Mouse (Mus musculus) erythroblast, embryonic 14.5 days (primary cell): ENCODE measurements around the gene Uap1l1. TPM values are rescaled to one million over a fixed set of nuclear protein-coding genes. Genes with fewer than 3 reads are reported as not detected.

Experiments
- H3K27me3 ChIP-seq: 2 replicates; pipeline ENCODE4 v1.6.1; 2012; ENCODE audit warnings: inconsistent platforms; ENCODE audit not compliant: control insufficient read depth
- H3K36me3 ChIP-seq: 2 replicates; pipeline ENCODE4 v1.6.1; 2012; ENCODE audit warnings: mild to moderate bottlenecking, inconsistent platforms; ENCODE audit not compliant: control insufficient read depth
- H3K4me1 ChIP-seq: 2 replicates; pipeline ENCODE4 v1.6.1; 2012; ENCODE audit warnings: inconsistent platforms; ENCODE audit not compliant: control insufficient read depth
- H3K4me3 ChIP-seq: replicated peaks from 2 replicates; pipeline ENCODE3; 2012; ENCODE audit warnings: moderate library complexity, mild to moderate bottlenecking, inconsistent platforms
- H3K9me3 ChIP-seq: 2 replicates; pipeline ENCODE4 v1.6.1; 2012; ENCODE audit warnings: low read length, inconsistent platforms, mixed read lengths; ENCODE audit not compliant: control insufficient read depth
- GATA1 ChIP-seq: IDR thresholded peaks from 2 replicates; pipeline ENCODE4 v1.6.1; 2012; ENCODE audit warnings: low read length, inconsistent platforms, mixed read lengths
- TAL1 ChIP-seq: IDR thresholded peaks from 3 replicates; pipeline ENCODE4 v1.6.1; 2012; ENCODE audit warnings: low read length, inconsistent platforms, mixed read lengths
- polyA plus RNA-seq: library from polyadenylated mRNA; stranded (reverse); fragments of >175 nt; gene quantifications from 2 replicates; pipeline ENCODE4 v1.2.3, GENCODE M21; 2012

The Uap1l1 gene
- polyA plus RNA-seq, 1 experiment = 0.17 TPM

DNA sequence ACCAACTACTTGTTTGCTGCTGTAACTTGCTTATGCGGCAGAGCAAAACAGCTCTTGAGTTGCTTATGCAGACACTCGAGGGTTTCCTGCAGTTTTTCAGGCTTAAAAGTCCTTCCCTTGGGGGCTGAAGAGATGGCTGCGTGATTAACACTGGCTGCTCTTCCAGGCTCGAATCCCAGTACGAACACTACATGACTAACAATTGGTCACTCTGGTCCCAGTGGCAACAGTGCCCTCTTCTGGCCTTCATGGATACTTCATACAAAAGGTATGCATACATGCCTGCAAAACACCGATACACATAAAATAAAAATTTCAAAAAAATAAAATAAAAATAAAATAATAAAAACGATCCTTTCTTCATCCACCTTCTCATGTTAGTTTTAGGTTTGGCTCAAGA, 37.0 kb downstream of the Uap1l1 start:
- TF ChIP-seq GATA1 (no peak), TAL1 (no peak)
- peaks cover 17% of the 10 kb centered on the region for H3K27me3 ChIP-seq
- H3K4me1 ChIP-seq = peaks cover 18% of the 10 kb centered on the region
- H3K4me3 ChIP-seq = no peak overlapping the region
- H3K36me3 ChIP-seq = peaks cover 1% of the 10 kb centered on the region
- no peaks in the 10 kb centered on the region for H3K9me3 ChIP-seq

DNA sequence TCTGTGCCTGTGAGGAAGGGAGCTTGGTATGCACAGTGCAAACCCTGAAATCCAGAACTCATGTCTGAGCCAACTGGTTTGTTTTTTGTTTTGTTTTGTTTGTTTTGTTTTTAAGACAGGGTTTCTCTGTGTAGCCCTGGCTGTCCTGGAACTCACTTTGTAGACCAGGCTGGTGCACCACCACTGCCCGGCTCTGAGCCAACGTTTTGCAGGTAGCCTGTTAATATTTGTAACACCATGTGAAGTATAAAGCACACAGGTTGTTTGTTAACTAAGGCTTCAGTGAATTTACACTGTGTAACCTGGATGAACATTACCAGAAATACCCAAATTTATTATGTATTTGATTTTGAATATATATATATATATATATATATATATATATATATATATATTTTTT, 39.4 kb downstream of the Uap1l1 start:
- Histone ChIP-seq H3K4me3 (no peak overlapping the region), H3K4me1 (no peaks in the 10 kb centered on the region; the same call in 1 of the 2 replicates), H3K36me3 (no peaks in the 10 kb centered on the region), H3K9me3 (no peaks in the 10 kb centered on the region), H3K27me3 (peaks cover 31% of the 10 kb centered on the region)
- TF ChIP-seq TAL1 (no peak), GATA1 (no peak)

DNA sequence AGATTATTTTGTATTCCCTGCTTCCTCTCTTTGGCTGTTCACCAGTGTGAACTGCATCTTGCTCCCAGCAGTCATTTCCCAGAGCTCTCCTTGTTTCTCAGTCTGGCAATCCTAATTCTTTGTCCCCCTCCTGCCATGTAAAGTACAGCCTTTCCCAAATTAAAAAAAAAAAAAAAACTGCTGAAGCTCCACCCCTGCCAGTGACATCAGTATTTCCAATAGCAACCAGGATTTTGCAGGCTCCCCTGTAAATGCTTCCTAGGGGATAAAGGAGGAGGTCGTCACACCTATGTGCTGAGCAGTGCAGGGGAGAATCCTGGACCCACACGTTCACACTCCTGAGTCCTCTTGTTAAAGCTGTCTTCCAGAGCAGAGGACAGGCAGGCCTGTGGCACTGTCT, 45.4 kb downstream of the Uap1l1 start:
- Histone ChIP-seq H3K27me3 (peaks cover 75% of the 10 kb centered on the region), H3K9me3 (no peaks in the 10 kb centered on the region; the same call in 1 of the 2 replicates), H3K4me1 (peaks cover 9% of the 10 kb centered on the region), H3K4me3 (no peak overlapping the region), H3K36me3 (no peaks in the 10 kb centered on the region)
- no peak for TF ChIP-seq TAL1
- no peak for TF ChIP-seq GATA1

DNA sequence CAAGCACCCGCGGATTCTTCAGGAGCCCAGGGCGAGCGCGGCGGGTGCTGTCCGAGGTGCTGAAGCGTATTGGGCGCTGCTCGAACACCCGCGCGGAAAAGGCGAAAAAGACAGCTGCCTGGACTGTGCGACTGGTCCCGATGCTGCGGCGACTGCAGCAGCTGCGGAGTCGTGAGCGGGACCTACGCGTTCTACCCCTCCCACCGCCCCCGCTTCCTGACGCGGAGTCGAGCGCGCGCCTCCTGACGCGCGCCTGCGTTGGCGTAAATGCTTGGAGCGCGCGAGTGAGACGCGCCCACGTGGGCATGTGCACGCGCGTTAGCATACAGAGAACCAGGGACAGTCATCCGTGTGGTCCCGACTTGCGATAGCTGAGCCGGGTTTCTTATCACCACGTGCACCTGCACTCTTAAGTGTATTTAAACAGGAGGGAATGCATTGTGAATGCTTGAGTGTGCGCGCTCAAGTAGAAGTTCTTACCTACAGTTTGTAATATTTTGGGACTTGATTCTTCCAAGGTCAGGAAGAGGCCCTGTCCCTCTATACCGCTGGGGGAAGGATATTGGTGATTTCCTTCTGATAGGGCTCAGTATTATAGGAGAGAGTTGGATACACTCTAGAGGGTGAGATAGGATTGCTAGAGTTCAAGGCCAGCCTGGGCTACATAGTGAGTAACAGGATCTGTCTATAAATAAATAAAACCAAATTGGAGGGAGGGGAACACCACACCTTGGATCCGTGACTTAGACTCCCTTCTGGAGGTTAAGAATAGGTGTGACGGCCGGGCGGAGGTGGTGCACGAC, 46.3 kb downstream of the Uap1l1 start, which contains the start of gene Grin1:
Grin1 (minus strand) TSS at position 217 of the 803 bp plus-strand sequence.
- no peaks in the 10 kb centered on the region for H3K36me3 ChIP-seq
- TF ChIP-seq TAL1 (no peak), GATA1 (no peak)
- H3K4me3 ChIP-seq = no peak within 1 kb of the TSS
- H3K4me1 ChIP-seq = peaks cover 9% of the 10 kb centered on the region
- H3K27me3 ChIP-seq = peaks cover 74% of the 10 kb centered on the region
- H3K9me3 ChIP-seq = no peaks in the 10 kb centered on the region; the same call in 1 of the 2 replicates

DNA sequence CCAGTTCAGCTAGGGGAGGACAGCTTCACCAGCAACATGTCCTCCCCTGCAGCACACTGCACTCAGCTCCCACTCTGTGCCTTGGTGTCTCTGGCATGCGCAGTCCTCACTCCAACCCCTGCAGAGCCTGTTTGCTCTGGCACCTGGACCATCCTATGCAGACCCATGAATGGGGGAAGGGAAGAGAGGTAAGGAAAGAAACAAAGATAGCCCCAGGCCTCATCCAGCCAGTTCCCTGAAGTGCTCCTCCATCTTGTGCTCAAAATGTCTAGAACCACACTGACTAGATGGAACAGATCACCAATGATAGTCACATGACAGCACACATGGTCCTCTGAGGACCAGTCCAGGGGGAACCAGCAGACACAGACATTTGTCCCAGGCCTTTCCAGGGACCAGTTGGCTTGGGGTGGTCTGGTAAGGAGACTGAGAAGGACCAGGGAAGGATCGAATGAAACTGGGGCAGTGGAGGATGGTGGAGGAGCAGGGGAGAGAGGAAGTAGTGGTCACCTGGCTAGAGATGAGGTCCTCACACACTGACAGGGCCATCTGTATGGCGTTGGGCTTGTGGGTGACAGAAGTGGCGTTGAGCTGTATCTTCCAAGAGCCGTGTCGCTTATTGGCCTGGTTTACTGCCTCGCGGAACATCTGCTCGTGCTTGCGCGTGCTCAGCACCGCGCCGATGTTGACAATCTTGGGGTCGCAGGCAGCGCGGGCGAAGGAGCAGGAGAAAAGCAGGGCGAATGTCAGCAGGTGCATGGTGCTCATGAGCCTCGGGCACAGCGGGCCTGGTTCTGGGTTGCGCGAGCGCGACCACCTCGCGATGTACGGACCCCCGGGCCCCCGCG, 47.1 kb downstream of the Uap1l1 start:
- H3K9me3 ChIP-seq = no peaks in the 10 kb centered on the region; the same call in 1 of the 2 replicates
- peaks cover 77% of the 10 kb centered on the region for H3K27me3 ChIP-seq
- H3K36me3 ChIP-seq = no peaks in the 10 kb centered on the region
- TF ChIP-seq TAL1 (no peak), GATA1 (no peak)
- H3K4me1 ChIP-seq = peaks cover 9% of the 10 kb centered on the region
- no peak overlapping the region for H3K4me3 ChIP-seq

DNA sequence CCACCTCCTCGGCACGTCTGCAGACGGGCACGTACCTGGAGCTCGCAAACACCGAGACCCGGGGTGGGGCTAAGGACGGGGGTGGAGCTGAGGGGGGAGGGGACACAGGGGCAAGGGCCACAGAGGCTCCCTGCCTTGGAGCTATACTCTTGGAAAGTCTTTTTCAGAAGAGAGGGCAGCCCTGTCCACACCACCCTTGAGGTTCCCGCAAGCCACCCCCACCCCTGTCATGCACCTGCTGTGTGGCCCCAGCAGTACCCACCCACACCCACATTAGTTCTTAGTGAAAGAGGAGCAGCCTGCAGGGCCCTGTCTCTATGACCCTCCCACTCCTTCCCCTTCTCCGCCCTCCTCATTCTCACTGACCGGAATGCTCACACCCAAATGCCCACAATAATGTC, 54.0 kb downstream of the Uap1l1 start:
- no peaks in the 10 kb centered on the region for H3K36me3 ChIP-seq
- H3K27me3 ChIP-seq = peaks cover 83% of the 10 kb centered on the region
- H3K9me3 ChIP-seq = no peaks in the 10 kb centered on the region
- H3K4me1 ChIP-seq = no peaks in the 10 kb centered on the region
- no peak for TF ChIP-seq GATA1
- TF ChIP-seq TAL1 = no peak
- H3K4me3 ChIP-seq = no peak overlapping the region

DNA sequence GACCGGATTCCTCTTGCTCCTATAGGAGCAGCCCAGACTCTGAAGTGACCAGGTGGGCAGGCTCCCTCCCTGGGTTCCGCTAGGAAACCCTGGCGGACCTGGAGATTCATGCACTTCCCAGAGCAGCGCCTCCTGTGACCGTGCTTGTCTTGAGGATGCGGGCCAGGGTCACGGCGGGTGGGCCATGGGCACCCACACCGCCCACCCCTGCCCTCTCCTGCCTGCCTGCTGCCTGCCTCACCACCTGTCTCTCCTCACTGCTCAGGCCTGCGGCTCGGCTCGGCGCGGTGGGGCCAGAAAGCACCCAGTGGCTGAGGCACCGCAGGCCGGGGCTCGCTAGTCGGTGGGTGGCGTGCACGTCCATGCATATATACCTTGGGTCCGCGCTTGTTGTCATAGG, 54.5 kb downstream of the Uap1l1 start:
- H3K9me3 ChIP-seq = no peaks in the 10 kb centered on the region
- TF ChIP-seq TAL1 = no peak
- no peak for TF ChIP-seq GATA1
- H3K4me1 ChIP-seq = no peaks in the 10 kb centered on the region
- no peak overlapping the region for H3K4me3 ChIP-seq
- H3K36me3 ChIP-seq = no peaks in the 10 kb centered on the region
- peaks cover 83% of the 10 kb centered on the region for H3K27me3 ChIP-seq

DNA sequence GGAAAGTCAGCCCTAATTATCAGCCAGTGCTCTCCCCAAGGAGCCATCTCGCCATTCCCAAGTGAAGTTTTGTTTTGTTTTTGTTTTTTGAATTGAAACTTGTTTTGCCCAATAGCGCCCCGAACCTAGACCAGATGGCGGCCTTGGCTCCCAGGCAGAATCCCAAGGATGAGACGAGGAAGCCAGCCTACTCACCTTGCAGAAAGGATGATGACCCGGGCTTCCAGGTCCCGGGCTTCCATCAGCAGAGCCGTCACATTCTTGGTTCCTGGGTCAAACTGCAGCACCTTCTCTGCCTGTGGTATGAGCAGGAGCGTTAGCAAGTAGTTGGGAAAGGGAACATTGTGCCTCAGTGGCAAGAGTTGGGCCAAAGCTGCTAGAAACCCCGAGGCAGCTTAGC, 55.3 kb downstream of the Uap1l1 start:
- Histone ChIP-seq H3K4me1 (peaks cover 2% of the 10 kb centered on the region), H3K36me3 (no peaks in the 10 kb centered on the region), H3K9me3 (no peaks in the 10 kb centered on the region), H3K4me3 (no peak overlapping the region), H3K27me3 (peaks cover 88% of the 10 kb centered on the region)
- TF ChIP-seq GATA1 (no peak), TAL1 (no peak)

Other genes with a start within 250 kb of the Uap1l1 start
- 0.38 and 0.49 TPM in 2 replicates for gene Nrarp, start 184.9 kb downstream of the Uap1l1 start, polyA plus RNA-seq
- 0.02 and 0.03 TPM in 2 replicates for gene Tor4a, start 168.8 kb downstream of the Uap1l1 start, polyA plus RNA-seq
- gene Nelfb, start 154.2 kb downstream of the Uap1l1 start, polyA plus RNA-seq = 1.8 TPM in 2 replicates
- 0.03 TPM in 1 of 2 replicates, not detected in the other for gene Stpg3, start 151.0 kb downstream of the Uap1l1 start, polyA plus RNA-seq
- gene Fam166a, start 146.9 kb downstream of the Uap1l1 start, polyA plus RNA-seq = not detected in 2 replicates
- gene Tubb4b, start 141.0 kb downstream of the Uap1l1 start, polyA plus RNA-seq = 134 and 136 TPM in 2 replicates
- gene Slc34a3, start 131.3 kb downstream of the Uap1l1 start, polyA plus RNA-seq = not detected in 2 replicates
- gene Rnf224, start 128.9 kb downstream of the Uap1l1 start, polyA plus RNA-seq = not detected in 2 replicates
- 0.07 and 0.18 TPM in 2 replicates for gene Rnf208, start 123.4 kb downstream of the Uap1l1 start, polyA plus RNA-seq
- gene Cysrt1, start 123.2 kb downstream of the Uap1l1 start, polyA plus RNA-seq = not detected in 2 replicates
- gene AL732309.1, start 118.8 kb downstream of the Uap1l1 start, polyA plus RNA-seq = 0.06 and 0.18 TPM in 2 replicates
- gene Tmem203, start 110.2 kb downstream of the Uap1l1 start, polyA plus RNA-seq = 0.99 and 1.6 TPM in 2 replicates
- gene Tprn, start 103.1 kb downstream of the Uap1l1 start, polyA plus RNA-seq = 0.82 and 1.3 TPM in 2 replicates
- gene Ssna1, start 93.2 kb downstream of the Uap1l1 start, polyA plus RNA-seq = 22.8 and 24.1 TPM in 2 replicates
- 2.1 and 2.2 TPM in 2 replicates for gene Anapc2, start 93.2 kb downstream of the Uap1l1 start, polyA plus RNA-seq
- gene Tmem210, start 77.5 kb downstream of the Uap1l1 start, polyA plus RNA-seq = not detected in 2 replicates
- not detected in 2 replicates for gene Lrrc26, start 75.8 kb downstream of the Uap1l1 start, polyA plus RNA-seq
- not detected in 2 replicates for gene Grin1, start 46.5 kb downstream of the Uap1l1 start, polyA plus RNA-seq
- 0.86 and 1.3 TPM in 2 replicates for gene Man1b1, start 33.3 kb downstream of the Uap1l1 start, polyA plus RNA-seq
- gene Dpp7, start 9.3 kb downstream of the Uap1l1 start, polyA plus RNA-seq = 0.24 and 0.76 TPM in 2 replicates
- 10.3 and 12.6 TPM in 2 replicates for gene Sapcd2, start 6.6 kb upstream of the Uap1l1 start, polyA plus RNA-seq
- gene Entpd2, start 30.2 kb upstream of the Uap1l1 start, polyA plus RNA-seq = not detected in 2 replicates
- gene Npdc1, start 33.7 kb upstream of the Uap1l1 start, polyA plus RNA-seq = 0.19 TPM in 1 of 2 replicates, not detected in the other
- gene Fut7, start 57.6 kb upstream of the Uap1l1 start, polyA plus RNA-seq = 0.06 TPM in 1 of 2 replicates, not detected in the other
- gene Abca2, start 63.0 kb upstream of the Uap1l1 start, polyA plus RNA-seq = 0.09 and 0.11 TPM in 2 replicates
- not detected in 2 replicates for gene Clic3, start 91.2 kb upstream of the Uap1l1 start, polyA plus RNA-seq
- gene Paxx, start 95.4 kb upstream of the Uap1l1 start, polyA plus RNA-seq = 1.0 and 1.1 TPM in 2 replicates
- gene Ptgds, start 104.4 kb upstream of the Uap1l1 start, polyA plus RNA-seq = not detected in 2 replicates
- gene Lcn12, start 128.2 kb upstream of the Uap1l1 start, polyA plus RNA-seq = not detected in 2 replicates
- gene Fbxw5, start 135.1 kb upstream of the Uap1l1 start, polyA plus RNA-seq = 3.9 and 4.7 TPM in 2 replicates
- not detected in 2 replicates for gene C8g, start 136.0 kb upstream of the Uap1l1 start, polyA plus RNA-seq
- gene Traf2, start 181.3 kb upstream of the Uap1l1 start, polyA plus RNA-seq = 0.84 and 0.95 TPM in 2 replicates
- 168 and 190 TPM in 2 replicates for gene Edf1, start 192.2 kb upstream of the Uap1l1 start, polyA plus RNA-seq
- 0.09 and 0.38 TPM in 2 replicates for gene Mamdc4, start 209.2 kb upstream of the Uap1l1 start, polyA plus RNA-seq
- 0.21 and 0.30 TPM in 2 replicates for gene Phpt1, start 209.5 kb upstream of the Uap1l1 start, polyA plus RNA-seq
- gene Ajm1, start 216.1 kb upstream of the Uap1l1 start, polyA plus RNA-seq = 0.01 TPM in 1 of 2 replicates, not detected in the other
- 4.6 and 6.1 TPM in 2 replicates for gene Rabl6, start 242.8 kb upstream of the Uap1l1 start, polyA plus RNA-seq